Mouse (Mus musculus): Measurements from ENCODE around the gene Tstd1. TPM values are rescaled to one million over a fixed set of nuclear protein-coding genes. Genes with fewer than 3 reads are reported as not detected.

The Tstd1 gene
- total RNA-seq (2023) = 5.8 TPM

GRCm38 (mm10) chr1:171418660-171419059 is at the start of gene Tstd1:
Gene Tstd1 (plus strand): TSS chr1:171418872.

GRCm38 (mm10) chr1:171369845-171370556 is 48.7 kb upstream of the Tstd1 start, which contains the start of gene Nectin4:
Gene Nectin4 (plus strand): TSS chr1:171370099.

GRCm38 (mm10) chr1:171388376-171389102 is 30.1 kb upstream of the Tstd1 start, which contains the start of gene Arhgap30:
Gene Arhgap30 (plus strand): TSS chr1:171388954.

GRCm38 (mm10) chr1:171410947-171411484 is 7.7 kb upstream of the Tstd1 start, which contains the start of gene Usf1:
Gene Usf1 (plus strand): TSS chr1:171411313.

GRCm38 (mm10) chr1:171437264-171438013 is 18.8 kb downstream of the Tstd1 start, which contains the start of gene F11r:
Gene F11r (plus strand): TSS chr1:171437535.

Other genes starting within 250 kb of the Tstd1 start
- gene Pcp4l1, start 222.6 kb upstream of the Tstd1 start, total RNA-seq (2023) = not detected
- not detected for gene Nr1i3, start 204.9 kb upstream of the Tstd1 start, total RNA-seq (2023)
- gene Tomm40l, start 196.4 kb upstream of the Tstd1 start, total RNA-seq (2023) = 16.1 TPM
- not detected for gene Apoa2, start 193.8 kb upstream of the Tstd1 start, total RNA-seq (2023)
- gene Fcer1g, start 184.5 kb upstream of the Tstd1 start, total RNA-seq (2023) = 13.4 TPM
- gene Adamts4, start 168.5 kb upstream of the Tstd1 start, total RNA-seq (2023) = not detected
- gene Ndufs2, start 167.5 kb upstream of the Tstd1 start, total RNA-seq (2023) = 122 TPM
- gene B4galt3, start 148.5 kb upstream of the Tstd1 start, total RNA-seq (2023) = 66.1 TPM
- gene Ppox, start 137.7 kb upstream of the Tstd1 start, total RNA-seq (2023) = 49.0 TPM
- 45.6 TPM for gene Usp21, start 130.9 kb upstream of the Tstd1 start, total RNA-seq (2023)
- gene Ufc1, start 123.8 kb upstream of the Tstd1 start, total RNA-seq (2023) = 52.8 TPM
- 24.5 TPM for gene Dedd, start 89.7 kb upstream of the Tstd1 start, total RNA-seq (2023)
- gene Nit1, start 73.2 kb upstream of the Tstd1 start, total RNA-seq (2023) = 28.0 TPM
- gene Pfdn2, start 73.2 kb upstream of the Tstd1 start, total RNA-seq (2023) = 79.6 TPM
- 1.3 TPM for gene Klhdc9, start 58.1 kb upstream of the Tstd1 start, total RNA-seq (2023)
- 0.24 TPM for gene Nectin4, start 48.8 kb upstream of the Tstd1 start, total RNA-seq (2023)
- 203 TPM for gene Arhgap30, start 29.9 kb upstream of the Tstd1 start, total RNA-seq (2023)
- 102 TPM for gene Usf1, start 7.6 kb upstream of the Tstd1 start, total RNA-seq (2023)
- gene F11r, start 18.7 kb downstream of the Tstd1 start, total RNA-seq (2023) = 0.46 TPM
- 4.2 TPM for gene Alyref2, start 84.6 kb downstream of the Tstd1 start, total RNA-seq (2023)
- not detected for gene Itln1, start 116.4 kb downstream of the Tstd1 start, total RNA-seq (2023)
- 3.2 TPM for gene Cd244a, start 140.3 kb downstream of the Tstd1 start, total RNA-seq (2023)
- gene Ly9, start 188.5 kb downstream of the Tstd1 start, total RNA-seq (2023) = 107 TPM
- 6.6 TPM for gene Slamf7, start 234.2 kb downstream of the Tstd1 start, total RNA-seq (2023)